Mouse (Mus musculus): ENCODE data around the gene Hadhb.

- TF ChIP-seq GATA1 (IDR thresholded peaks at IDR 0.05; ENCODE audit: borderline replicate concordance, low read length), result no peak
- TF ChIP-seq TAL1 (conservative IDR thresholded peaks at IDR 0.05; ENCODE audit: low read depth, low read length), result no peak
Measured at GRCm38 (mm10) chr5:30125587-30125986, 29.5 kb upstream of the Hadhb start.

Measured in G1E (cell line).